Mouse (Mus musculus): ENCODE measurements around the gene Vps33b. TPM values are rescaled to one million over a fixed set of nuclear protein-coding genes. Genes with fewer than 3 reads are reported as not detected.
A peak's percentile ranks its signal among the peaks of the same experiment; 100 is the strongest.

Vps33b gene
- polyA plus RNA-seq, 2 experiments, result 3.6 to 6.7 TPM

DNA sequence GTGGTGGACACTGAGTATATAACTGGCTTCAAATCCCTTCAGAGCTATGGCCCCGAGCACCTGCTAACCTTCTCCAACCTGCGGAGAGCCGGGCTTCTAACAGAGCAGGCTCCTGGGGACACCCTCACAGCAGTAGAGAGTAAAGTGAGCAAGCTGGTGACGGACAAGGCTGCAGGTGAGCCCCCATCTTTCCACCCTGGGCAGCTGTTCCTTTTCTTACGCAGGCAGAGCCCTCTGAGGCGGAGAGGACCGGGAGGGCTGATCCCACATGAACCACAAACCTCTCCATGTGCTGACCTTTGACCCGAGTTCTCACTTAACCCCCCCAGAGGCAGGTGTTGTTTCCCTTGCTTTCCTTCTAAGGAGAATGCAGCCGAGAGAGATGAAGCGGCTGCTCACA, 18.3 kb downstream of the Vps33b start:
- Histone ChIP-seq H3K4me2 (ENCODE audit: low read depth) (no peak overlapping the region), H3K4me3 (ENCODE audit: insufficient read depth in 1 of 2, low read depth in 2 of 2, low read length in 2 of 2) (no peak overlapping the region), H3K27ac (no peak overlapping the region), H3K9ac (replicated peaks) (no peak overlapping the region), H3K36me3 (replicated peaks; ENCODE audit: control insufficient read depth, insufficient read depth, low read depth) (peaks cover 9% of the 10 kb centered on the region; the same call in 1 of the 2 replicates), H3K27me3 (ENCODE audit: control insufficient read depth, insufficient read depth, low read length) (no peaks in the 10 kb centered on the region), H3K9me3 (ENCODE audit: control insufficient read depth, low read length) (no peaks in the 10 kb centered on the region), H3K4me1 (replicated peaks; ENCODE audit: control insufficient read depth in 2 of 2, insufficient read depth in 2 of 2, low read length in 1 of 2) (peaks cover 11 to 13% of the 10 kb centered on the region in 2 experiments)
- 83% methylated on average over 10 of the region's 10 CpGs for WGBS (ENCODE audit: insufficient replicate concordance)
- no peak for DNase-seq (ENCODE audit: low read depth in 3 of 3, low spot score in 3 of 3)
- TF ChIP-seq CTCF (IDR thresholded peaks at IDR 0.05; ENCODE audit: low read depth), result no peak
- TF ChIP-seq EP300 (IDR thresholded peaks at IDR 0.05; ENCODE audit: low read depth), result no peak
- no peak for ATAC-seq (ENCODE audit: insufficient read depth)

DNA sequence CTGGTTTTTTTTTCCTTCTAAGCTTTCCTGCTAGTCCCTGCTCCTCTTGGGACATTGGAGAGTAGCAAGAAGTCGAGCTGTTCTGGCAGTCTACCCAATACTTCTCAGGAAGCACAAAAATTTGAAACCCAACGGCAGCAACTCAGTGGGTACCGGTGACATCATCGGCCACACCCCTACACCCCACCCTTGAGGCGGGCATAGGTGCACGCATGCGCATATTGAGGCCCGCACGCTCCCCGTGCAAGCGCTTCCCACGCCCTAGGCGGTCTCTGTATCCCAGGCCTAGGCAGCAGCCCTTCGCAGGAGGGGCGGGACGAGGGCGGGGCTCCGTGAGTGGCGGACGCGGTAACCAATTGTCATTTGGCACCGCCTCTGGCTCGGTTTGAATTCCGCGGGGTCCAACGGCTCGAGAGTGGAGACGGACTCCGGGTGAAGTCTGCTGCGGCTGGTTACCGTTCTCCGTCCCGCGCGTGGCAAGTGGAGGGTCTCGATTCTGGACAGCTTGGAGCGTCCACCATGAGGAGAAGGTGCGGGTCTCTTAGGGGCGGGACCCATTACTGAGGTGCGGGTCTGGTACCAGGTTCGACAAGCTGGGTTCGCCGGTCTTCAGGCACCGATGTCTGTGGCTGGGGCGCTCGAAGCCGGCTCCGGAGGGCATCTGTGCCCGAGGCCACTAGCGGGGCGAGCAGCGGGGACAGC, 24.8 kb downstream of the Vps33b start, which contains the start of gene Prc1:
TSS of gene Prc1 (plus strand) at position 389 of the 702 bp plus-strand sequence.
- Histone ChIP-seq H3K9ac (replicated peaks) (peak within 1 kb of the TSS; percentile 100), H3K27ac (peak within 1 kb of the TSS; percentile 92), H3K27me3 (ENCODE audit: control insufficient read depth, insufficient read depth, low read length) (no peaks in the 10 kb centered on the region), H3K4me3 (ENCODE audit: insufficient read depth in 1 of 2, low read depth in 2 of 2, low read length in 2 of 2) (peak within 1 kb of the TSS; percentile 86 to 98), H3K36me3 (replicated peaks; ENCODE audit: control insufficient read depth, insufficient read depth, low read depth) (peaks cover 29% of the 10 kb centered on the region), H3K4me2 (ENCODE audit: low read depth) (peak within 1 kb of the TSS; percentile 90), H3K9me3 (ENCODE audit: control insufficient read depth, low read length) (no peaks in the 10 kb centered on the region), H3K4me1 (replicated peaks; ENCODE audit: control insufficient read depth in 2 of 2, insufficient read depth in 2 of 2, low read length in 1 of 2) (peaks cover 20 to 25% of the 10 kb centered on the region in 2 experiments)
- ATAC-seq (ENCODE audit: insufficient read depth) (peak; percentile 98), DNase-seq (ENCODE audit: low read depth in 3 of 3, low spot score in 3 of 3) (peak; percentile 97 to 98 (median 98))
- WGBS (ENCODE audit: insufficient replicate concordance), result 0% methylated on average over 52 of the region's 52 CpGs
- TF ChIP-seq CTCF (IDR thresholded peaks at IDR 0.05; ENCODE audit: low read depth), result no peak
- TF ChIP-seq EP300 (IDR thresholded peaks at IDR 0.05; ENCODE audit: low read depth), result 0 out of 2 replicates have a peak, but pooled peaks have one; percentile 14

DNA sequence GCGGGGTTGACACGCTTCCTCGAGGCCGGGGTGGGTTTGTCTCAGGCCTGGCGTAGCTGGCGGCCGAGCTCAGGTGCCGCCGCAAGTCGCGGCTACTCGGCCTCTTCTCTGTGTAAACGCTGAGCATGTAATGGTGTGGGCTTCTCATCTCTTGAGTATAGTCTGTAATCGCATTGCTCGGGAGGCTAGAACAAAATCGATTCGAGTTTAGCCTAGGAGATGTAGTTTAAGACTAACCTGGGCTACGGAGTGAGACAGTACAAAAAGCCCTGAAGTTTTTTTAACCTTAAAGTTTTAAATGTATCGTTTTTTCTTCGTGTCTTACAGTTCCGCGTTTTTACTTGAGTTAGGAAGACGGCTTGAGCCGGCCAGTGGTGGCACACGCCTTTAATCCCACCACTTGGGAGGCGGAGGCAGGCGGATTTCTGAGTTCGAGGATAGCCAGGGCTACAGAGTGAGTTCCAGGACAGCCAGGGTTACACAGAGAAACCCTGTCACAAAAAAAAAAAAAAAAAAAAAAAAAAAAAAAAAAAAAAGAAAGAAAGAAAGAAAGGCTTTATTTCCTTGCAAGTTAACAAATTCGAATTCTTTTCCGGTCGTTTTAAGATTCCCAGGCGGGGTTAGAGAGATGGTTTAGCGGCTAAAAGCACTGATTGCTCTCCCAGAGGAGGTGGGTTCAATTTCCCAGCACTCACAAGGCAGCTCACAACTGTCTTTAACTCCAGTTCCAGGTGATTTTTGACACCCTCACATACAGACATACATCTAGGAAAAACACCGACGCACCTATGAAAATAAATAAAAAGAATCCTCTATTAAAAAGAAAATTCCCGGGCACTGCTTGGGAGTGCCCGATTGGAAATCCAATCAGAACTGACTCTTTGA, 25.6 kb downstream of the Vps33b start:
- Histone ChIP-seq H3K27ac (peak overlapping the region; percentile 89), H3K4me3 (ENCODE audit: insufficient read depth in 1 of 2, low read depth in 2 of 2, low read length in 2 of 2) (peak overlapping the region; percentile 86 to 98), H3K4me2 (ENCODE audit: low read depth) (peak overlapping the region; percentile 90), H3K27me3 (ENCODE audit: control insufficient read depth, insufficient read depth, low read length) (no peaks in the 10 kb centered on the region), H3K4me1 (replicated peaks; ENCODE audit: control insufficient read depth in 2 of 2, insufficient read depth in 2 of 2, low read length in 1 of 2) (peaks cover 20 to 25% of the 10 kb centered on the region in 2 experiments), H3K9ac (replicated peaks) (peak overlapping the region; percentile 100), H3K36me3 (replicated peaks; ENCODE audit: control insufficient read depth, insufficient read depth, low read depth) (peaks cover 33% of the 10 kb centered on the region), H3K9me3 (ENCODE audit: control insufficient read depth, low read length) (no peaks in the 10 kb centered on the region)
- ATAC-seq (ENCODE audit: insufficient read depth) (peak; percentile 53), DNase-seq (ENCODE audit: low read depth in 3 of 3, low spot score in 3 of 3) (peak in 1 of 3 experiments; percentile 24)
- 8% methylated on average over 37 of the region's 37 CpGs for WGBS (ENCODE audit: insufficient replicate concordance)
- TF ChIP-seq CTCF (IDR thresholded peaks at IDR 0.05; ENCODE audit: low read depth) (no peak), EP300 (IDR thresholded peaks at IDR 0.05; ENCODE audit: low read depth) (no peak)

DNA sequence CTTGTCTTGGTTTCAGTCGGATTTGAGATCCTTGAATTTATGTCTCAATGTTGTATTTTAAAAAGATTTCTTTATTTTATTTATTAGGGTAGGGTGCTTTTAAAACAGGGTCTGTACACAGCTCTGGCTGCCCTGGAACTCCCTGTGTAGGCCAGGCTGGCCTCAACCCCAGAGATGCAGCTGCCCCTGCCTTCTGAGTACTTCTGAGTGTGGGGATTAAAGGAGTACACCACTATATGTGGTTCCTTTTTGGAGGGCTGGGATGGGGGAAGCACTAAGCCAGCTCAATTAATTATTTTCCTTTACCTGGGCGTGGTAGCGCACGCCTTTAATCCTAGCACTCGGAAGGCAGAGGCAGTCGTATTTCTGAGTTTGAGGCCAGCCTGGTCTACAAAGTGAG, 27.0 kb downstream of the Vps33b start:
- ATAC-seq (ENCODE audit: insufficient read depth) (no peak), DNase-seq (ENCODE audit: low read depth in 3 of 3, low spot score in 3 of 3) (no peak)
- whole genome bisulfite sequencing (ENCODE audit: insufficient replicate concordance), result 84% methylated on average over 6 of the region's 6 CpGs
- Histone ChIP-seq H3K9ac (replicated peaks) (no peak overlapping the region; the same call in 1 of the 2 replicates), H3K4me2 (ENCODE audit: low read depth) (peak overlapping the region; percentile 90), H3K27ac (no peak overlapping the region), H3K4me3 (ENCODE audit: insufficient read depth in 1 of 2, low read depth in 2 of 2, low read length in 2 of 2) (peak overlapping the region; percentile 39 to 98; a peak in 3 of 4 replicates), H3K36me3 (replicated peaks; ENCODE audit: control insufficient read depth, insufficient read depth, low read depth) (peaks cover 47% of the 10 kb centered on the region), H3K4me1 (replicated peaks; ENCODE audit: control insufficient read depth in 2 of 2, insufficient read depth in 2 of 2, low read length in 1 of 2) (peaks cover 20 to 25% of the 10 kb centered on the region in 2 experiments), H3K9me3 (ENCODE audit: control insufficient read depth, low read length) (no peaks in the 10 kb centered on the region), H3K27me3 (ENCODE audit: control insufficient read depth, insufficient read depth, low read length) (no peaks in the 10 kb centered on the region)
- no peak for TF ChIP-seq CTCF (IDR thresholded peaks at IDR 0.05; ENCODE audit: low read depth)
- no peak for TF ChIP-seq EP300 (IDR thresholded peaks at IDR 0.05; ENCODE audit: low read depth)

Measured in liver, embryonic 14.5 days (tissue).